Mouse (Mus musculus): Measurements from ENCODE around the gene Btbd35f10. TPM values are rescaled to one million over a fixed set of nuclear protein-coding genes. Genes with fewer than 3 reads are reported as not detected.
"Not testable (repeated sequence)": the region's sequence is repeated elsewhere in the genome, so short reads cannot be mapped to it uniquely, and the experiment has no call there.

Btbd35f10 gene
- polyA plus RNA-seq (2014; fragmentation: Nextera tagmentation; extraction: Ambion mirVana) = not detected in 2 replicates

DNA sequence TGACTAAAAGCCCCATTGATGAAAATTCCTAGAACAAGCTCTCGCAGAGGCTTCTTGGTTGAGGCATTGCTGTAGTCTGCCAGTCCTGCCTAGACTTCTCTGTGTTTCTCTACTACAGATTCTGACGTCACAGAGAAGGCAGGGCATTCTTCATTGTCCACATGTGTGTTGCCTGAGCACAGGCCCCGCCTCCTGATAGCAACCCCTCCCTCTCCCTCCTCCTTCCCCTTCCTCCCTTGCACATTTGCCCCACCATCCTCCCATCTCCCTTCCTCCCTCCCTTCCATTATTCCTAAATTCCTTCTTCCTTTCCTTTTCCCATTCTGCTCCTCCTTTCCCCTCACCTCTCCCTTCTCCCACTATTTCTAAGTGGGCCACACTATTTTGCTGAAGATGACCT lies at the start of gene Btbd35f10:
TSS of gene Btbd35f10 (minus strand) at position 101 of the 400 bp plus-strand sequence.
- H3K27me3 ChIP-seq (replicated peaks; ENCODE audit: control insufficient read depth, insufficient read depth, low read length); ATAC-seq; H3K4me2 ChIP-seq (ENCODE audit: low read length); DNase-seq (ENCODE audit: low spot score); H3K4me3 ChIP-seq (ENCODE audit: low read depth, low read length); H3K9ac ChIP-seq (ENCODE audit: low read length); H3K4me1 ChIP-seq (ENCODE audit: control insufficient read depth, insufficient read depth, low read length); H3K36me3 ChIP-seq (ENCODE audit: control insufficient read depth, insufficient read depth, low read length); H3K27ac ChIP-seq (ENCODE audit: low read depth, low read length); H3K9me3 ChIP-seq (replicated peaks; ENCODE audit: control insufficient read depth, low read length): not testable (repeated sequence)
- no CpG with 5 or more reads among the region's 3 CpGs for WGBS

Other genes starting within 250 kb of the Btbd35f10 start
- gene Btbd35f18, start 52.7 kb downstream of the Btbd35f10 start, polyA plus RNA-seq (2014; fragmentation: Nextera tagmentation; extraction: Ambion mirVana) = not detected in 2 replicates
- gene Btbd35f16, start 204.1 kb upstream of the Btbd35f10 start, polyA plus RNA-seq (2014; fragmentation: Nextera tagmentation; extraction: Ambion mirVana) = not detected in 2 replicates